Mouse (Mus musculus) layer of hippocampus, adult 18-20 months (tissue): Measurements from ENCODE around the gene Ap3d1. TPM values are rescaled to one million over a fixed set of nuclear protein-coding genes. Genes with fewer than 3 reads are reported as not detected.

Experiments used
- DNase-seq, 2 experiments: peaks; one replicate each; pipeline ENCODE4 v3.0.0; 2022; ENCODE audit warnings: low spot score in 2 of 2
- total RNA-seq, 2 experiments: library from RNA; stranded (reverse); gene quantifications; 2 replicates each; pipeline ENCODE4 v1.2.3; 2021

Gene Ap3d1
- total RNA-seq, 2 experiments from 2014 or later: 138 TPM

GRCm38 (mm10) chr10:80758651-80759050, 16.6 kb upstream of the Ap3d1 start:
- no peak for DNase-seq

GRCm38 (mm10) chr10:80757717-80758116, 15.7 kb upstream of the Ap3d1 start:
- peak; percentile 60 to 71 for DNase-seq

GRCm38 (mm10) chr10:80756967-80757366, 14.9 kb upstream of the Ap3d1 start:
- peak in 1 of 2 experiments; percentile 36 for DNase-seq

GRCm38 (mm10) chr10:80756509-80756908, 14.4 kb upstream of the Ap3d1 start:
- DNase-seq: no peak

GRCm38 (mm10) chr10:80756099-80756498, 14.0 kb upstream of the Ap3d1 start:
- DNase-seq: no peak

GRCm38 (mm10) chr10:80755291-80756015, 13.4 kb upstream of the Ap3d1 start:
- no peak for DNase-seq

- peak; percentile 97 to 99 for DNase-seq
Observed at GRCm38 (mm10) chr10:80754594-80755290, 12.7 kb upstream of the Ap3d1 start, which contains the start of gene Dot1l. TSS of gene Dot1l (plus strand) at chr10:80755206.

GRCm38 (mm10) chr10:80752079-80752625, 10.1 kb upstream of the Ap3d1 start:
- no peak for DNase-seq

GRCm38 (mm10) chr10:80751188-80751832, 9.2 kb upstream of the Ap3d1 start:
- DNase-seq: no peak

- no peak for DNase-seq
Observed at GRCm38 (mm10) chr10:80748609-80749008, 6.5 kb upstream of the Ap3d1 start.

- peak; percentile 68 to 80 for DNase-seq
Observed at GRCm38 (mm10) chr10:80747410-80747809, 5.3 kb upstream of the Ap3d1 start.

GRCm38 (mm10) chr10:80744262-80744661, 2.2 kb upstream of the Ap3d1 start:
- DNase-seq: no peak

GRCm38 (mm10) chr10:80741634-80742179, 357 bp downstream of the Ap3d1 start:
- no peak for DNase-seq

- DNase-seq: no peak
Observed at GRCm38 (mm10) chr10:80741146-80741545, 918 bp downstream of the Ap3d1 start.

GRCm38 (mm10) chr10:80738657-80739056, 3.4 kb downstream of the Ap3d1 start:
- DNase-seq: no peak

GRCm38 (mm10) chr10:80736731-80737130, 5.3 kb downstream of the Ap3d1 start:
- no peak for DNase-seq

- no peak for DNase-seq
Observed at GRCm38 (mm10) chr10:80732611-80733101, 9.4 kb downstream of the Ap3d1 start.

GRCm38 (mm10) chr10:80727369-80728127, 14.5 kb downstream of the Ap3d1 start:
- no peak for DNase-seq

- no peak for DNase-seq
Observed at GRCm38 (mm10) chr10:80717281-80717680, 24.8 kb downstream of the Ap3d1 start.

GRCm38 (mm10) chr10:80710834-80711233, 31.2 kb downstream of the Ap3d1 start:
- no peak for DNase-seq

GRCm38 (mm10) chr10:80705479-80705878, 36.6 kb downstream of the Ap3d1 start:
- DNase-seq: no peak
